8 mouse cellular contexts compared by ENCODE assay signal in genomic region chr2:3285181-3285530, GRCm38 (mm10). TPM values are rescaled to one million over a fixed set of nuclear protein-coding genes. Genes with fewer than 3 reads are reported as not detected.
A peak's percentile ranks its signal among the peaks of the same experiment; 100 is the strongest.
DNase-seq lines count a peak whose midpoint lies in the region; ATAC-seq and TF ChIP-seq lines count a peak whose summit lies in the region.

No protein-coding gene starts in this region.

- no peaks in the 10 kb centered on the region for H3K27me3 ChIP-seq in C2C12 (ENCODE audit: control insufficient read depth, insufficient read depth, insufficient read length)
- H3K27me3 ChIP-seq in hindbrain, embryonic 15.5 days: no peaks in the 10 kb centered on the region

- H3K4me2 ChIP-seq in hindbrain, embryonic 15.5 days: peak overlapping the region; percentile 72

- peaks cover 53% of the 10 kb centered on the region for H3K79me3 ChIP-seq in C2C12 (ENCODE audit: low read depth)

- H3K27ac ChIP-seq in cortical plate, adult 2 months (ENCODE audit: insufficient read depth, low read length): peak overlapping the region; percentile 94; the same call in 1 of the 2 replicates
- H3K27ac ChIP-seq in hindbrain, embryonic 15.5 days (replicated peaks): peak overlapping the region; percentile 94

- TF ChIP-seq POLR2A in cortical plate, adult 2 months (IDR thresholded peaks at IDR 0.05; ENCODE audit: extremely low read depth, insufficient read depth, low read length): no peak

- WGBS in hindbrain, embryonic 15.5 days: 2% methylated on average over 6 of the region's 6 CpGs

- H3ac ChIP-seq in C2C12 (ENCODE audit: control insufficient read depth, insufficient read length, low read depth): peak overlapping the region; percentile 93

- H3K9ac ChIP-seq in hindbrain, embryonic 15.5 days: peak overlapping the region; percentile 83

- no peaks in the 10 kb centered on the region for H3K9me3 ChIP-seq in hindbrain, embryonic 15.5 days

- no peak for ATAC-seq in hindbrain, embryonic 15.5 days (ENCODE audit: low FRiP score, low read depth)
- ATAC-seq in megakaryocyte-erythroid progenitor cell, adult 5-6 weeks (replicated peaks; ENCODE audit: low FRiP score, low TSS enrichment, poor library complexity, severe bottlenecking): peak; percentile 9

- H3K36me3 ChIP-seq in C2C12 (ENCODE audit: control insufficient read depth, insufficient read depth): no peaks in the 10 kb centered on the region
- H3K36me3 ChIP-seq in hindbrain, embryonic 15.5 days: no peaks in the 10 kb centered on the region

- DNase-seq in cerebellum, adult 18-20 months: peak; percentile 18 to 34
- DNase-seq in cerebellum, postnatal 4 days (ENCODE audit: low spot score in 2 of 2): no peak
- no peak for DNase-seq in gastrocnemius, postnatal 4 days (ENCODE audit: low spot score in 2 of 2)
- DNase-seq in layer of hippocampus, adult 18-20 months (ENCODE audit: low spot score in 2 of 2): no peak

- H3K4me3 ChIP-seq in C2C12 (ENCODE audit: insufficient read depth, poor library complexity, severe bottlenecking): peak overlapping the region; percentile 88
- peak overlapping the region; percentile 91 for H3K4me3 ChIP-seq in cortical plate, adult 2 months (ENCODE audit: insufficient read depth, low read length)
- H3K4me3 ChIP-seq in hindbrain, embryonic 15.5 days: peak overlapping the region; percentile 82

- no peak for TF ChIP-seq CTCF in C2C12 (IDR thresholded peaks at IDR 0.05; ENCODE audit: control insufficient read depth, insufficient read depth, insufficient read length)
- no peak for TF ChIP-seq CTCF in cortical plate, adult 2 months (IDR thresholded peaks at IDR 0.05; ENCODE audit: extremely low read depth, insufficient read depth, low read length)

- no peaks in the 10 kb centered on the region; the same call in 1 of the 2 replicates for H3K4me1 ChIP-seq in cortical plate, adult 2 months (ENCODE audit: control insufficient read depth, insufficient read depth, low read length)
- peaks cover 20% of the 10 kb centered on the region for H3K4me1 ChIP-seq in hindbrain, embryonic 15.5 days (replicated peaks)

- peaks cover 62% of the 10 kb centered on the region for H3K79me2 ChIP-seq in C2C12 (ENCODE audit: control insufficient read depth, insufficient read depth)

TF ChIP-seq in C2C12, 6 proteins besides CTCF, POLR2A, EP300 and RAD21:
- TF ChIP-seq CEBPB (IDR thresholded peaks at IDR 0.05; ENCODE audit: low read depth) (no peak), MYOD1 (IDR thresholded peaks at IDR 0.05; ENCODE audit: control insufficient read depth, insufficient read length, low read depth) (no peak), MYOG (IDR thresholded peaks at IDR 0.05; ENCODE audit: control insufficient read depth, extremely low read depth, insufficient read length) (no peak), FOSL1 (IDR thresholded peaks at IDR 0.05; ENCODE audit: insufficient read depth, low read length, poor library complexity, severe bottlenecking) (no peak)

RNA-seq across cellular contexts. Expression of gene Nmt2, which starts 1.1 kb away (rescaled TPM):
- polyA plus RNA-seq in C2C12 (2012; fragmentation: generic; extraction: Trizol): 25.0 TPM
- 52.5 and 53.3 TPM in 2 replicates for polyA plus RNA-seq in cortical plate, adult 2 months (2012; rRNA removed)
- polyA plus RNA-seq in hindbrain, embryonic 15.5 days (2015; fragmentation: Nextera tagmentation; extraction: Ambion mirVana): 101 and 109 TPM in 2 replicates
- 25.1 and 28.9 TPM in 2 replicates for total RNA-seq in megakaryocyte-erythroid progenitor cell, adult 5-6 weeks (2014; fragmentation: Nextera tagmentation)
- total RNA-seq in megakaryocyte-erythroid progenitor cell, adult 5-6 weeks (2017): 45.1 and 46.6 TPM in 2 replicates
- total RNA-seq in gastrocnemius, postnatal 4 days (2021): 10 to 100 TPM; 15.4 to 16.7 TPM
- 10 to 100 TPM; 82.6 to 91.0 TPM for total RNA-seq in layer of hippocampus, adult 18-20 months (2021)

RNA-seq across cellular contexts. Expression of gene Rpp38, which starts 47.3 kb away (rescaled TPM):
- 9.8 TPM for polyA plus RNA-seq in C2C12 (2012; fragmentation: generic; extraction: Trizol)
- polyA plus RNA-seq in cortical plate, adult 2 months (2012; rRNA removed): 11.0 and 11.7 TPM in 2 replicates
- polyA plus RNA-seq in hindbrain, embryonic 15.5 days (2015; fragmentation: Nextera tagmentation; extraction: Ambion mirVana): 11.1 and 12.1 TPM in 2 replicates
- 19.1 and 25.5 TPM in 2 replicates for total RNA-seq in megakaryocyte-erythroid progenitor cell, adult 5-6 weeks (2014; fragmentation: Nextera tagmentation)
- 12.3 and 15.4 TPM in 2 replicates for total RNA-seq in megakaryocyte-erythroid progenitor cell, adult 5-6 weeks (2017)
- 1 to 10 TPM; 6.5 to 9.8 TPM for total RNA-seq in gastrocnemius, postnatal 4 days (2021)
- total RNA-seq in layer of hippocampus, adult 18-20 months (2021): 10 to 100 TPM; 10.7 to 11.9 TPM

RNA-seq across cellular contexts. Expression of gene Acbd7, which starts 50.8 kb away (rescaled TPM):
- 0.32 TPM for polyA plus RNA-seq in C2C12 (2012; fragmentation: generic; extraction: Trizol)
- 1.2 and 1.4 TPM in 2 replicates for polyA plus RNA-seq in cortical plate, adult 2 months (2012; rRNA removed)
- 3.6 and 4.2 TPM in 2 replicates for polyA plus RNA-seq in hindbrain, embryonic 15.5 days (2015; fragmentation: Nextera tagmentation; extraction: Ambion mirVana)
- not detected in 2 replicates for total RNA-seq in megakaryocyte-erythroid progenitor cell, adult 5-6 weeks (2014; fragmentation: Nextera tagmentation)
- not detected in 2 replicates for total RNA-seq in megakaryocyte-erythroid progenitor cell, adult 5-6 weeks (2017)
- under 1 TPM; 0.57 to 0.59 TPM for total RNA-seq in gastrocnemius, postnatal 4 days (2021)
- total RNA-seq in layer of hippocampus, adult 18-20 months (2021): 1 to 10 TPM in 1 of 2 experiments, under 1 TPM in 1; 0.94 to 1.8 TPM

Comparison
In these comparisons a context has a peak if more than half of its experiments do, and no peak if none do; other contexts are left out.
1. DNase-seq: peak in cerebellum, adult 18-20 months (2 of 2); none in cerebellum, postnatal 4 days (0 of 2), gastrocnemius, postnatal 4 days (0 of 2) and layer of hippocampus, adult 18-20 months (0 of 2).
2. Peak in every context shown above with its lines, with median percentiles within 50 percentile points of each other: H3K4me3 ChIP-seq.